Mouse (Mus musculus) heart, adult 2 months (tissue): ENCODE measurements around the gene Mon2.

Experiments used
- CTCF ChIP-seq: fragments of 200-600 bp; IDR thresholded peaks from 2 replicates; pipeline ENCODE4 v1.8.1; 2022; ENCODE audit warnings: antibody characterized with exemption, mild to moderate bottlenecking, moderate library complexity
- EP300 ChIP-seq: fragments of 200-500 bp; IDR thresholded peaks from 2 replicates; pipeline ENCODE4 v1.6.1; 2011; ENCODE audit warnings: low read depth, low read length, control low read depth; ENCODE audit not compliant: insufficient read depth
- POLR2A ChIP-seq: fragments of 200-500 bp; IDR thresholded peaks from 2 replicates; pipeline ENCODE4 v1.6.1; 2011; ENCODE audit warnings: mild to moderate bottlenecking, low read depth, low read length, control low read depth; ENCODE audit not compliant: insufficient read depth

DNA sequence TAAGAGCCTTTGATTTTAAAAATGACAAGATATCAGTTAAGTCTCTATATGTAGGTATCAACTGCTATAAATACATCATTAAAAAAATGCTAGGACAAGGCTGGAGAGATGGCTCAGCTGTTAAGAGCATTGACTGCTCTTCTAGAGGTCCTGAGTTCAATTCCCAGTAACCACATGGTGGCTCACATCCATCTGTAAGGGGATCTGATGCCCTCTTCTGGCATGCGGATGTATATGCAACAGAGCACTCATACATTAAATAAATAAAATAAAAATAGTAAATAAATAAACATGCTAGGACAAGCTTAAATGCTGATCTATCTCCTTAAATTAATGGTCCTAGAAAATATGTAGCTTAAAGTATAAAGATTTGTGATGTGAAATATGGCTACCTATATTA is 19.2 kb downstream of the Mon2 start:
- TF ChIP-seq EP300, result no peak
- peak; percentile 61 for TF ChIP-seq CTCF
- no peak for TF ChIP-seq POLR2A
